Mouse (Mus musculus) hindbrain, embryonic 13.5 days (tissue): ENCODE measurements around the gene Inpp5e. TPM values are rescaled to one million over a fixed set of nuclear protein-coding genes. Genes with fewer than 3 reads are reported as not detected.

Experiments used
- ATAC-seq: fragments of 200-750 bp; cut with Nextera tagmentation; 2 replicates; pipeline ENCODE4 v1.8.0; 2017; ENCODE audit warnings: moderate TSS enrichment; ENCODE audit not compliant: low FRiP score
- H3K27ac ChIP-seq: fragments of 300-500 bp; sonication (generic); 2 replicates; pipeline ENCODE4 v1.5.1; 2015; ENCODE audit warnings: inconsistent platforms, mild to moderate bottlenecking, moderate library complexity
- H3K27me3 ChIP-seq: fragments of 300-500 bp; sonication (generic); 2 replicates; pipeline ENCODE4 v1.6.1; 2015; ENCODE audit warnings: mild to moderate bottlenecking, inconsistent platforms
- H3K36me3 ChIP-seq: fragments of 300-500 bp; sonication (generic); 2 replicates; pipeline ENCODE4 v1.6.1; 2015; ENCODE audit warnings: mild to moderate bottlenecking, inconsistent platforms
- H3K4me1 ChIP-seq: fragments of 300-500 bp; sonication (generic); replicated peaks from 2 replicates; pipeline ENCODE4 v1.6.1; 2015; ENCODE audit warnings: inconsistent platforms
- H3K4me2 ChIP-seq: fragments of 300-500 bp; sonication (generic); 2 replicates; pipeline ENCODE4 v1.6.1; 2015; ENCODE audit warnings: inconsistent platforms, mild to moderate bottlenecking, moderate library complexity
- H3K4me3 ChIP-seq: fragments of 300-500 bp; sonication (generic); 2 replicates; pipeline ENCODE4 v1.5.1; 2015; ENCODE audit warnings: mild to moderate bottlenecking, inconsistent platforms
- H3K9ac ChIP-seq: fragments of 300-500 bp; sonication (generic); 2 replicates; pipeline ENCODE4 v1.6.1; 2015; ENCODE audit warnings: mild to moderate bottlenecking, inconsistent platforms
- H3K9me3 ChIP-seq: fragments of 300-500 bp; sonication (generic); 2 replicates; pipeline ENCODE4 v1.6.1; 2016; ENCODE audit warnings: inconsistent platforms
- WGBS: fragments of 180-500 bp; shearing (Covaris S2); methylation state at CpG from one replicate; pipeline ENCODE4 v1.1.7; 2015; 5-methylcytosine and 5-hydroxymethylcytosine counted together
- polyA plus RNA-seq: library from polyadenylated mRNA; unstranded; fragments of >200 nt; fragmentation: Nextera tagmentation; extraction: Ambion mirVana; gene quantifications from 2 replicates; pipeline ENCODE4 v1.2.1, GENCODE M21; 2015

Gene Inpp5e
- polyA plus RNA-seq, 1 experiment from 2014 or later: 24.9 TPM

GRCm38 (mm10) chr2:26356678-26357077, 52.3 kb downstream of the Inpp5e start:
- H3K4me2 ChIP-seq: no peak overlapping the region
- H3K36me3 ChIP-seq: 0 out of 2 replicates have a peak, but pooled peaks cover 4% of the 10 kb centered on the region
- H3K4me1 ChIP-seq: peaks cover 23% of the 10 kb centered on the region
- no peaks in the 10 kb centered on the region for H3K9me3 ChIP-seq
- ATAC-seq: no peak
- H3K9ac ChIP-seq: peak overlapping the region; percentile 24; the same call in 1 of the 2 replicates
- H3K27ac ChIP-seq: no peak overlapping the region
- H3K4me3 ChIP-seq: no peak overlapping the region
- H3K27me3 ChIP-seq: no peaks in the 10 kb centered on the region
- 81% methylated on average over 7 of the region's 7 CpGs for WGBS

- no peak for ATAC-seq
- Histone ChIP-seq H3K9me3 (no peaks in the 10 kb centered on the region), H3K4me1 (peaks cover 25% of the 10 kb centered on the region), H3K36me3 (0 out of 2 replicates have a peak, but pooled peaks cover 4% of the 10 kb centered on the region), H3K9ac (no peak overlapping the region; the same call in 1 of the 2 replicates), H3K27me3 (no peaks in the 10 kb centered on the region), H3K27ac (no peak overlapping the region), H3K4me3 (no peak overlapping the region), H3K4me2 (no peak overlapping the region)
- WGBS: 86% methylated on average over 4 of the region's 4 CpGs
These were observed 52.8 kb downstream of the Inpp5e start for GRCm38 (mm10) chr2:26356231-26356630.

- no peak overlapping the region for H3K9ac ChIP-seq
These were observed 54.6 kb downstream of the Inpp5e start for GRCm38 (mm10) chr2:26354401-26354800.

GRCm38 (mm10) chr2:26353066-26353980, 55.7 kb downstream of the Inpp5e start:
- Histone ChIP-seq H3K9me3 (no peaks in the 10 kb centered on the region), H3K36me3 (peaks cover 26% of the 10 kb centered on the region), H3K4me3 (peak overlapping the region; percentile 64), H3K4me1 (peaks cover 38% of the 10 kb centered on the region), H3K9ac (peak overlapping the region; percentile 86), H3K4me2 (peak overlapping the region; percentile 79), H3K27me3 (no peaks in the 10 kb centered on the region), H3K27ac (no peak overlapping the region)
- ATAC-seq: no peak
- 89% methylated on average over 11 of the region's 11 CpGs for WGBS

More at GRCm38 (mm10) chr2:26354401-26354800, 54.6 kb downstream of the Inpp5e start:
- 92% methylated on average over 4 of the region's 4 CpGs for WGBS
- H3K27me3 ChIP-seq: no peaks in the 10 kb centered on the region
- no peak for ATAC-seq
- H3K36me3 ChIP-seq: peaks cover 15% of the 10 kb centered on the region
- peaks cover 38% of the 10 kb centered on the region for H3K4me1 ChIP-seq
- H3K4me2 ChIP-seq: no peak overlapping the region
- H3K9me3 ChIP-seq: no peaks in the 10 kb centered on the region
- H3K27ac ChIP-seq: no peak overlapping the region
- no peak overlapping the region for H3K4me3 ChIP-seq

- Histone ChIP-seq H3K36me3 (peaks cover 35% of the 10 kb centered on the region), H3K4me3 (peak overlapping the region; percentile 64), H3K4me2 (peak overlapping the region; percentile 79), H3K27me3 (no peaks in the 10 kb centered on the region), H3K4me1 (peaks cover 35% of the 10 kb centered on the region), H3K9me3 (no peaks in the 10 kb centered on the region), H3K9ac (peak overlapping the region; percentile 86), H3K27ac (peak overlapping the region; percentile 90)
- peak; percentile 54 for ATAC-seq
- 3% methylated on average over 36 of the region's 36 CpGs for WGBS
These were observed 56.6 kb downstream of the Inpp5e start for GRCm38 (mm10) chr2:26352291-26352910.

- peak; percentile 86 for ATAC-seq
- Histone ChIP-seq H3K27me3 (no peaks in the 10 kb centered on the region), H3K9me3 (no peaks in the 10 kb centered on the region), H3K4me1 (peaks cover 34% of the 10 kb centered on the region), H3K4me3 (peak within 1 kb of the TSS; percentile 64), H3K36me3 (peaks cover 39% of the 10 kb centered on the region), H3K4me2 (peak within 1 kb of the TSS; percentile 79), H3K9ac (peak within 1 kb of the TSS; percentile 86), H3K27ac (peak within 1 kb of the TSS; percentile 90)
- 1% methylated on average over 62 of the region's 62 CpGs for WGBS
These were observed 57.4 kb downstream of the Inpp5e start, which contains the start of gene Dnlz for GRCm38 (mm10) chr2:26351358-26352290. TSS of gene Dnlz (minus strand) at chr2:26352110.

- Histone ChIP-seq H3K9me3 (no peaks in the 10 kb centered on the region), H3K9ac (no peak overlapping the region), H3K36me3 (peaks cover 73% of the 10 kb centered on the region), H3K4me2 (no peak overlapping the region), H3K27ac (peak overlapping the region; percentile 46), H3K4me3 (no peak overlapping the region), H3K27me3 (no peaks in the 10 kb centered on the region), H3K4me1 (peaks cover 23% of the 10 kb centered on the region)
- no peak for ATAC-seq
- 75% methylated on average over 6 of the region's 6 CpGs for WGBS
These were observed 60.8 kb downstream of the Inpp5e start for GRCm38 (mm10) chr2:26348241-26348640.

Other genes with a start within 250 kb of the Inpp5e start
- gene Lhx3, start 200.9 kb downstream of the Inpp5e start, polyA plus RNA-seq: 5.2 and 15.4 TPM in 2 replicates
- 13.2 and 13.9 TPM in 2 replicates for gene Qsox2, start 171.7 kb downstream of the Inpp5e start, polyA plus RNA-seq
- gene Ccdc187, start 114.6 kb downstream of the Inpp5e start, polyA plus RNA-seq: 0.18 and 0.23 TPM in 2 replicates
- 149 and 165 TPM in 2 replicates for gene Gpsm1, start 93.7 kb downstream of the Inpp5e start, polyA plus RNA-seq
- 29.0 and 29.6 TPM in 2 replicates for gene Dnlz, start 57.1 kb downstream of the Inpp5e start, polyA plus RNA-seq
- gene Card9, start 48.3 kb downstream of the Inpp5e start, polyA plus RNA-seq: 1.3 and 1.6 TPM in 2 replicates
- 27.8 and 35.2 TPM in 2 replicates for gene Snapc4, start 28.6 kb downstream of the Inpp5e start, polyA plus RNA-seq
- gene Entr1, start 19.9 kb downstream of the Inpp5e start, polyA plus RNA-seq: 154 and 162 TPM in 2 replicates
- gene Pmpca, start 19.9 kb downstream of the Inpp5e start, polyA plus RNA-seq: 94.3 and 95.6 TPM in 2 replicates
- gene Sec16a, start 36.0 kb upstream of the Inpp5e start, polyA plus RNA-seq: 18.3 and 18.5 TPM in 2 replicates
- gene Notch1, start 107.5 kb upstream of the Inpp5e start, polyA plus RNA-seq: 17.5 and 19.2 TPM in 2 replicates
- gene Egfl7, start 170.8 kb upstream of the Inpp5e start, polyA plus RNA-seq: 72.2 and 78.9 TPM in 2 replicates
- not detected in 2 replicates for gene Gm20532, start 177.4 kb upstream of the Inpp5e start, polyA plus RNA-seq
- gene Agpat2, start 195.2 kb upstream of the Inpp5e start, polyA plus RNA-seq: 6.8 and 7.0 TPM in 2 replicates
- 109 and 117 TPM in 2 replicates for gene Fam69b, start 219.3 kb upstream of the Inpp5e start, polyA plus RNA-seq